Mouse (Mus musculus) stomach, postnatal 0 days (tissue): Measurements from ENCODE around the gene Hoxb13. TPM values are rescaled to one million over a fixed set of nuclear protein-coding genes. Genes with fewer than 3 reads are reported as not detected.

Experiments
- ATAC-seq: fragments of 200-750 bp; cut with Nextera tagmentation; 2 replicates; pipeline ENCODE4 v1.8.0; 2017; ENCODE audit not compliant: low FRiP score, low TSS enrichment
- DNase-seq: peaks from one replicate; pipeline ENCODE4 v3.0.0-alpha.2; 2016; ENCODE audit warnings: low spot score
- H3K27ac ChIP-seq: fragments of 300-500 bp; sonication (generic); replicated peaks from 2 replicates; pipeline ENCODE4 v1.5.1; 2014; ENCODE audit warnings: mild to moderate bottlenecking, control low read depth
- H3K27me3 ChIP-seq: fragments of 300-500 bp; sonication (generic); 2 replicates; pipeline ENCODE4 v1.6.1; 2014; ENCODE audit warnings: low read length; ENCODE audit not compliant: control insufficient read depth, insufficient read depth
- H3K36me3 ChIP-seq: fragments of 300-500 bp; sonication (generic); 2 replicates; pipeline ENCODE4 v1.6.1; 2014; ENCODE audit warnings: low read length, mixed read lengths; ENCODE audit not compliant: control insufficient read depth, insufficient read depth
- H3K4me1 ChIP-seq: fragments of 300-500 bp; sonication (generic); replicated peaks from 2 replicates; pipeline ENCODE4 v1.6.1; 2014; ENCODE audit warnings: antibody characterized with exemption; ENCODE audit not compliant: control insufficient read depth, insufficient read depth
- H3K4me2 ChIP-seq: fragments of 300-500 bp; sonication (generic); replicated peaks from 2 replicates; pipeline ENCODE4 v1.6.1; 2014; ENCODE audit warnings: low read depth, mild to moderate bottlenecking, control low read depth, moderate library complexity
- H3K4me3 ChIP-seq: fragments of 300-500 bp; sonication (generic); 2 replicates; pipeline ENCODE4 v1.5.1; 2014; ENCODE audit warnings: low read depth, low read length, control low read depth
- H3K9ac ChIP-seq: fragments of 300-500 bp; sonication (generic); 2 replicates; pipeline ENCODE4 v1.6.1; 2014; ENCODE audit warnings: mild to moderate bottlenecking, low read length, control low read depth, mixed read lengths
- H3K9me3 ChIP-seq: fragments of 300-500 bp; sonication (generic); 2 replicates; pipeline ENCODE4 v1.6.1; 2016; ENCODE audit warnings: low read length; ENCODE audit not compliant: control insufficient read depth
- CTCF ChIP-seq: IDR thresholded peaks from 2 replicates; pipeline ENCODE4 v1.5.1; 2016; ENCODE audit warnings: antibody characterized with exemption, low read depth, mild to moderate bottlenecking, moderate library complexity
- EP300 ChIP-seq: optimal IDR thresholded peaks from 2 replicates; pipeline ENCODE3; 2016; ENCODE audit warnings: antibody characterized with exemption
- WGBS: fragments of 180-500 bp; shearing (Covaris S2); extraction: QIAGEN DNeasy Blood & Tissue Kit; methylation state at CpG from one replicate; pipeline ENCODE4 v1.1.7; 2014; 5-methylcytosine and 5-hydroxymethylcytosine counted together
- polyA plus RNA-seq: library from polyadenylated mRNA; unstranded; fragments of >200 nt; fragmentation: Nextera tagmentation; extraction: Ambion mirVana; gene quantifications from 2 replicates; pipeline ENCODE4 v1.2.1, GENCODE M21; 2015

Hoxb13 gene
- polyA plus RNA-seq, 1 experiment from 2014 or later, result not detected

DNA sequence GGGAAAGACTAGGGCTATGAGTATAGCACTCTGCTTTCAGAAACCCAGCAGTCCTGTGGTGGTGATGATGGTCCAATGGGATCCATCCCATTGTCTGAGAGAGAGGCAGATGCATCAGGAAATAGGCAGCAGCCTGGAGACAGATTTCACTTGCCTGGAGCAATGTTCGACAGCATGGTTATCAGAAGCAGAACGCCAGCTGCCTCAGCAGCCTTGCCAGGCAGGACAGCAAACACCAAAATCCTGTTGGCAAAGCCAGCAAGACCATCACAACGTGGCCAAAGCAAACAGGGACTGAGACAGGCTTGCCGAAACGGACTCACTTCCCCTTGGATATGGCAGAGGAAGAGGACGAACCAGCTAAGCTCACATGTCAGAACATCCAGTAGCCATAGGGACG, 25.1 kb upstream of the Hoxb13 start:
- DNase-seq (no peak), ATAC-seq (no peak)
- H3K27me3 ChIP-seq, result peaks cover 27% of the 10 kb centered on the region
- no peak overlapping the region for H3K9ac ChIP-seq
- TF ChIP-seq CTCF (no peak), EP300 (no peak)
- no peaks in the 10 kb centered on the region for H3K36me3 ChIP-seq
- H3K9me3 ChIP-seq, result no peaks in the 10 kb centered on the region
- H3K4me3 ChIP-seq, result no peak overlapping the region
- no peak overlapping the region for H3K27ac ChIP-seq
- 17% methylated on average over 7 of the region's 7 CpGs for WGBS
- H3K4me1 ChIP-seq, result no peaks in the 10 kb centered on the region
- H3K4me2 ChIP-seq, result no peak overlapping the region

DNA sequence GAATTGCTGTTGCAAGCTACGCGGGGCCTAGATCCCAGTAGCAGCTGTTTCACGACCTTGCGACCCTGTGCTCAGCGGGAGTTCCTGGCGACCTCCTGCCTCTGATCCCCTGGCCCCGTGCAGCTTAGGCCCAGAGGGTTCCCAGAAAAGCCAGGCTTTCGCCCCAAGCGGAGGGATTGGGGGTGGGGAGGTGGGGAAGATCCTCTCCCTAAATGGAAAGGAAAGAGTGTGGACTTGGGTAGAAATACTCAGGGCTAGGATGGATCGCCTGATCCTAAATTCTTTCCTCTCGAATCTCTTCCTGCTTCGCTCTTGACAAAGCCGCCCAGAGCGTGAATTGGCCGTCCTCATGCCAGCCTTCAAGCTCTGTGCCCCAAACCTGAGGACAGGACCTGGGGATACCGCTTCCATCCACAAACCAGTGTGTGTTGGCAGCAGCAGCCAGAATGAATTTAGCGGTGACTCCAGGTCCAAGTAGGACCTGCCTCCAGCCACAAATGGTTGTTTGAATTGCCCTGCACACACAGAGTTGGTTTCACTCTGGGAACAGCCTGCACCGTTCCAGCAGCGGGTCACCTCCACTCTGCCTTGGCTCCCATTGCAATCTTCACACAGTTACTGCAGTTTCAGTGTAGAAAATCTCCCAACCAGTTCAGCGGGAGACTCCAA, 23.3 kb upstream of the Hoxb13 start:
- WGBS, result 10% methylated on average over 20 of the region's 20 CpGs
- H3K9ac ChIP-seq, result no peak overlapping the region
- TF ChIP-seq EP300 (no peak), CTCF (no peak)

DNA sequence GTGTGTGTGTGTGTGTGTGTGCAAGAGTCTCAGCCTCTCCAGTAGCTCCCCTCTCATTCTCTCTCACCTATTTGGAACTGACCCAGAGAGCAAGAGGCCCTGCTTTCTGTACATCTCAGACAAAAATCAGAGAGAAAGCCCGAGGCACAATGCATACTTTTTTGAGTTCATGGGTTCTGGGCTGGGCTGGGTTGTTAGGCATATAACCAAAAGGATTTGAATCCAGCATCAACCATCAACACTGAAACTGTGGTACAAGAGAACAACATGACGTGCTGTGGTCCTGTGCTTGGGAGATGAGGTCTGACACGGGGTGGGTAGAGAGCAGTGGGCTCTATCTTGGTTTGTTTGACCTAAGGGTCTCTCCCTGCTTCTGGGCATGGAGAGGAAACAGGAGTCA, 22.5 kb upstream of the Hoxb13 start:
- no peak for TF ChIP-seq EP300
- TF ChIP-seq CTCF, result no peak
- no peak overlapping the region for H3K9ac ChIP-seq
- WGBS, result 19% methylated on average over 3 of the region's 3 CpGs

More for the DNA sequence above, 23.3 kb upstream of the Hoxb13 start:
- H3K4me2 ChIP-seq, result no peak overlapping the region
- no peaks in the 10 kb centered on the region for H3K36me3 ChIP-seq
- H3K9me3 ChIP-seq, result no peaks in the 10 kb centered on the region
- H3K27me3 ChIP-seq, result peaks cover 38% of the 10 kb centered on the region
- no peak overlapping the region for H3K4me3 ChIP-seq
- no peaks in the 10 kb centered on the region for H3K4me1 ChIP-seq
- no peak for DNase-seq
- no peak overlapping the region for H3K27ac ChIP-seq
- ATAC-seq, result no peak

DNA sequence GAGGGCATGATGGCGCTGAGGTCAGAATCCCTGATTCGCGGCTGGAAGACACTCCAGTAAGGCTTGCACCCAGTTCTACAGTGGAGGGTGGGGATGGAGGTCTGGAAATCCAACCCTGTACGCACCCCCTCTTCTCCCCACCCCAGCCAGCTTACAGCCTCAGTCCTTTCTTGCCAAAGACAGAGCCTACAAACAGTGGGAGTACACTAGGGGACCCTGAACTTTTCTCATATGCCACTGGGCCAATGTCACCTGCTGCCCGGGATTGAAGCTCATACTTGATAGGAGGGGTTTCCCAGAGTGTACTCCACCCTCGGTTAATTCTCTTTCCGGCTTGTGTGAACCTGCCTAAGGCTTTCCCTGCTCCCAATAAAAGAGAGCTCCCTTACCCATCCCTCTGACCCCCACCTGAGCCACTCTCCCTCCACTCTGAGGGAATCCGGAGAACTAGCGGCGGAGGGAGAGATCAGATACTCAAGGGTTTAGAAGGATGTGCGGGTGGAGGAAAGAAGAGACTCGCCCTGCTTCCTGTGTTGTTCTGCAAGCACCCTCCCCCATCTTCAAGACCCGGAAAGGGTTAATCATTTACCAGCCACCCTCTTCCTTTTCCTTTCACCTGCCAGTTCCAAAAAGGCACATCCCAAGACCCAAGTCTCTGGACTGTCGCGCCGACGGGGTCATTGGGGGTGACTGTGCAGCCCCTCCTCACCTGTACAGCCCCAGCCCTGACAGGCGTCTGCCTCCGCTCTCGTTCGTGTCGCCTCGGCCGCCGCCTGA, 21.4 kb upstream of the Hoxb13 start:
- Histone ChIP-seq H3K9ac (no peak overlapping the region), H3K27ac (no peak overlapping the region), H3K27me3 (peaks cover 43% of the 10 kb centered on the region), H3K36me3 (no peaks in the 10 kb centered on the region), H3K4me2 (no peak overlapping the region), H3K4me3 (no peak overlapping the region), H3K9me3 (no peaks in the 10 kb centered on the region), H3K4me1 (no peaks in the 10 kb centered on the region)
- 3% methylated on average over 25 of the region's 25 CpGs for WGBS
- no peak for ATAC-seq
- DNase-seq, result no peak
- TF ChIP-seq CTCF (no peak), EP300 (no peak)

More for the DNA sequence above, 22.5 kb upstream of the Hoxb13 start:
- no peaks in the 10 kb centered on the region for H3K4me1 ChIP-seq
- H3K9me3 ChIP-seq, result no peaks in the 10 kb centered on the region
- ATAC-seq (no peak), DNase-seq (no peak)
- H3K36me3 ChIP-seq, result no peaks in the 10 kb centered on the region
- H3K4me3 ChIP-seq, result no peak overlapping the region
- H3K4me2 ChIP-seq, result no peak overlapping the region
- H3K27ac ChIP-seq, result no peak overlapping the region
- H3K27me3 ChIP-seq, result peaks cover 45% of the 10 kb centered on the region

DNA sequence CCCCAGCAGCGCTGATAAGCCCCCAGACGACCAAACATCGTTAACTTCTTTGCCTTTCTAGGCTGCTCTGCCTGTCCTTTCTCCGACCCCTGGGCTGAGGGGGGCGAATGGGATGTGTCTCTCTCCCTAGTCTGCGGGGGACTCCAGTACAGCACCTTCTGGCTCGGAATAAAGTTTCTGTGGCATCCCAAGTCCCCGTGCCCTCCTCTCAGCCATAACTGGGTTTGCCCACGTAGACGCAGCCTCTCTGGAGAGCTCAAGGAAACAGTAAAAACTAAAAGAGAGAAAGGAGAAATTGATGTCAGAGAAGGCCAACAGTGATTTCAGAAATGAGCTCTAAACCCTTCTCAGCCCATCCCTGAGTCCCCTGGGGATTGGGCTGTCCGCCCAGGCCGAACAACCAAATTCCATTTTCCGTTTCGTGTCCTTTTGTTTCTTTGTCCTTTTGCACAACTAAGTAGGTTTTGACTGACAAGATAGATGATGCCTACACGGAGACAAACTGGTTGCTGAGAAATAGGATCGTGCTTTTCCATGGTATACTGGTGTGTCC, 20.8 kb upstream of the Hoxb13 start:
- H3K9me3 ChIP-seq, result no peaks in the 10 kb centered on the region
- no peak for ATAC-seq
- H3K27ac ChIP-seq, result no peak overlapping the region
- H3K27me3 ChIP-seq, result peaks cover 43% of the 10 kb centered on the region
- no peak for DNase-seq
- no peak overlapping the region for H3K9ac ChIP-seq
- WGBS, result 1% methylated on average over 15 of the region's 16 CpGs
- no peak overlapping the region for H3K4me2 ChIP-seq
- no peak overlapping the region for H3K4me3 ChIP-seq
- H3K36me3 ChIP-seq, result no peaks in the 10 kb centered on the region
- TF ChIP-seq CTCF (no peak), EP300 (no peak)
- no peaks in the 10 kb centered on the region for H3K4me1 ChIP-seq

DNA sequence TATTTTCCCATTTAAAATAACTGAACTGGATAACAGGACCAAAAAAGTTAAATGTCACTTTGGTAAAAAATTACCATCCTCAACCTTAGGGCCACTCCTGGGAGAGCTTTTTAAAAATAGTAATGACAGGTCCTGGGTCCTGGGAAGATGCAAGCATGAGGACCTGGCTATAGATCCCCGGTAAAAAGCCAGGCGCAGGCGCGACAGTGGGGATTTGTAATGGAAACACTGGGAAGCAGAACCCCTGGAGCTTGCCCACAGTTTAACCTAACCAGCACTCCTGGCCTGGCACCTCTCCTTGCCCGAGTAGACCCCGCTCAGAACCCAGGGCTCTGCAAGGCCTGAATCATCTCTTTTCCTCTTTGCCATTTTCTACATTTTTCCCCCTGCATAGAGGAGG, 19.2 kb upstream of the Hoxb13 start:
- DNase-seq (no peak), ATAC-seq (no peak)
- TF ChIP-seq CTCF (no peak), EP300 (no peak)
- H3K36me3 ChIP-seq, result no peaks in the 10 kb centered on the region
- H3K9me3 ChIP-seq, result no peaks in the 10 kb centered on the region
- WGBS, result 6% methylated on average over 6 of the region's 6 CpGs
- H3K4me3 ChIP-seq, result no peak overlapping the region
- H3K4me2 ChIP-seq, result no peak overlapping the region
- peaks cover 49% of the 10 kb centered on the region for H3K27me3 ChIP-seq
- H3K9ac ChIP-seq, result no peak overlapping the region
- H3K4me1 ChIP-seq, result no peaks in the 10 kb centered on the region
- no peak overlapping the region for H3K27ac ChIP-seq
